Mouse (Mus musculus): ENCODE data around the gene Med23.

The Med23 gene

GRCm38 (mm10) chr10:24869760-24870290 lies at the start of gene Med23:
Gene Med23 (plus strand): TSS chr10:24869986.
- peak; percentile 97 to 99 for DNase-seq

GRCm38 (mm10) chr10:24821990-24822676 lies 47.7 kb upstream of the Med23 start:
- DNase-seq, result no peak

DNA sequence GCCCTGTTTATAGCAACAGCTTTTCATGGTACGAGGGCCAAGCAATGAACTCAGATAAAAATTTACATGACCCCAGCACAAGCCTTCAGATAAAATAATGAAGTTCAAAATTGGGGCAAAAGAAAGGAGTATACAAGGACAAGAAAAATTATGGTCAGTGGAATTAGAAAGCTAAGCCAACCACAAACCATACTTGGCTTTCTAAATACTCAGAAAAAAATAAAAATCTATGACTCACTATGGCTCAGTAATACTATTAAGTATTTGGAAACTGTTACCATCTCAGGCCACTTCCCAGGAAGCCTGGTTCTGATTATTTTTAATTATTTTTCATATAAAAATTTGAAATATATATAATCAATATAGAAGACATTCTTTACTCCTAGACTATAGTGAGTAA lies 46.9 kb upstream of the Med23 start:
- DNase-seq, result no peak

- DNase-seq, result no peak
Observed at GRCm38 (mm10) chr10:24823265-24823664, 46.5 kb upstream of the Med23 start.

GRCm38 (mm10) chr10:24823697-24824535 lies 45.9 kb upstream of the Med23 start:
- no peak for DNase-seq

GRCm38 (mm10) chr10:24824621-24825020 lies 45.2 kb upstream of the Med23 start:
- DNase-seq, result no peak

DNA sequence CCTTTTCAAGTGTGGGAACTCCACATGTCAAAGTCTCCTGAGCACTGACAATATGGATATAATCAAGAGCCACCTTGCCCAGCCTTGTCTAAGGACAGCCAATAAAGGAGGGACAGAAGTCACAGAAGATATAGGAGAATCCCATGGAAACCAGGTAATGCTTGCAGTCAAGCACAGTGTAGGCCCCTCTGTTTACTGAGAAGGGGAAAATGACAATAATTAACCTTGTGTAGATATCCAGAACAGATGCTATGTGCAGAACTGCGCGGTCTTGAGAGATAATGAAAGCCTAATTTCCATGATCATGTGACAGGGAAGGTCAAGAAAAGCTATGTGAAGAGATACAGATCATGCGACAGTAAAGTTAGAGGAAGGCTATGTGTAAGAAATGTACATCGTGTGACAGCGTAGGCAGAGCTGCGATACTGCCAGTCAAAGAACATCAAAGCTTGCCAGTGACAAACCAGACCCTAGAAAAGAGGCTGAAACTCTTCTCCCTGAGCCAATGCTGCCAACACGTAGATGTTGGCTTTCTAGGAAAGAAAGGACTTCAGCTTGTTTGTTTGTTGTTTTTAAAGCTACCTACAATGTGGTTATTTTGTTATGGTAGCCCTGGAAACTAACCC lies 44.2 kb upstream of the Med23 start:
- no peak for DNase-seq

GRCm38 (mm10) chr10:24826130-24826529 lies 43.7 kb upstream of the Med23 start:
- no peak for DNase-seq

GRCm38 (mm10) chr10:24828136-24828535 lies 41.6 kb upstream of the Med23 start:
- DNase-seq, result no peak

DNA sequence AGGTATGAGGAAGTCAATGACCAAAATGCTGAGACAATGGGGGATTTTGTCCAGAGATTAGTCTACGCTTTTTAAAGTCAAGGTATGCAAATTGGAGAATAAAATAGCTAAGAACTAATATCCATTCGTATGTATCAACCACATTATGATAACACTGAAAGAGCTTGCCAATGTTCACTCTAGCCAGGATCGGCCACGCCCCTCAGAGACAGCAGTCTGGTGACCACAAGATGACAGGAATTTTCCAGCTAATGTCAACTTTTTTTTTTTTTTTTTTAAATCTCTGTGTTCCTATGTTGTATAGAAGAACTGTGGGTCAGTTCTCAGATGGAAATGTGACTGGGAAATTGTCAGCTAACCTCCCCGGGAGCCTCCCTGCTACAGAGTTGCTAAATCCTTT lies 39.3 kb upstream of the Med23 start:
- no peak for DNase-seq

DNA sequence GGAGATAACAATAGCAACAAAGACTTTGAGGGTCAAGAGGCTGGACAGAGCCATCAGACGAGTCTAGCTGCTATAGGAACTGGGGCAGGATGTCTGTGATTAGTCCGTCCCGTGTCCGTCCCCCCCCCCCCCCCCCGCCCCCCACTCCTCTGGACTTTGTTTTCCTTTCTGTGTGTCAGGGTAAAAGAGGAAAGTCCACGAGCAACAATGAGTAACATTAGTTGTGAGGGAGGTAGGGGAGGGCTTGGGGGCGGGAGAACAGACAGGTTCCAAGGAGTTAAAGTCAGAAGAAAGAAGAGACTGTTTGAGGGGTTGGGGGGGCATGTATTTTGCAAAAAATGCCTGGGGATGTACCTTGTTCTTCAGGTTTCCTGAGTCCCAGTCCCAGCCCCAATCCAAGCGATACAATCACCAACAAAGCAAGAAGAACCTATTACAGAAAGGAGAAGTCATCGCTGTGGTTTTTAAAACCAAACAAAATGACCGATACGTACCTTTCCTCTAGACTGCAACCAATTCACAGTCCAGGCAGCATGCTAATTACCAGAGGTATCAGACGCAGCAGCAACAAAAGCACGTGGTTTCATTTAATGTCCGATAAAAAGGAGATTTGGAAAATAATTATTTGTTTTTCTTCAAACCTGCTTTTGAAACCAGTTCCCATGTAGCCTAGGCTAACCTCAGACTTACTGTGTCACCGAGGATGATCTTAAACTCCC lies 38.2 kb upstream of the Med23 start:
- DNase-seq, result peak in 1 of 2 experiments; percentile 42

- DNase-seq, result peak in 1 of 2 experiments; percentile 55
Observed at GRCm38 (mm10) chr10:24832306-24832705, 37.5 kb upstream of the Med23 start.

DNA sequence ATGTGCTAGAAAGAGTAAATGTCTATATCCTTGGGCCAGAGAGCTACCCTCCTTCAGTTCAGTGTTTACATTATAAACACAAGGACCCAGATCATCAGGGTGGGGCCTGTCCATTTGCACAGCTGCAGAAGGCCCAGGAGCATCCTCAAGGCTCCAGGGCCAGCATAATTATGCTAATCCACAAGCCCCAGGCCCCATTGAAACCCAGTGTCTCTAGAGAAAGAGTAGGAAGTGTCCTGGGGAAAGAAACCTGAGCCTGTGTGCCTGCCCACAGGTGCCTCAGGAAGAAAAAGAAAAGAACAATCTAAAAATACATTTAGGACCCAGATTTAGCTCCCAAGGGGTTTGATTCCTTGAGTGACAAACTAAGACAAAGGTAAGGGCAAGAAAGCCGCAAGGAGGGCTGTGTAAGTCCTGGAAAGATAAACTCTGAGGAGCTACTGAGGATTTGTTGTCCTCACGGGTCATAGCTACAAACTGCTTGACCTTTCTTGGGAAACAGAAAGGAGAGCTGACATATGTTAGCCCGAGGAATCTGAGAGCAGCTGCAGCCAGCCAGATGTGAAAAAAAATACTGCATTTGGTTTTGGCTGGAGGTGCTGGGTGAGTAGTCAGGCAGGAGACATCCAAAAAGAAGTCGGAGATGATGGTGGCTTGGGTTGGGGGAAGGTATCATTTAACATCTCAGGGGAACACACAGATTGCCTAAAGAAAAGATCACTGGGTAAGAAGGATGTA lies 35.0 kb upstream of the Med23 start:
- DNase-seq, result no peak

DNA sequence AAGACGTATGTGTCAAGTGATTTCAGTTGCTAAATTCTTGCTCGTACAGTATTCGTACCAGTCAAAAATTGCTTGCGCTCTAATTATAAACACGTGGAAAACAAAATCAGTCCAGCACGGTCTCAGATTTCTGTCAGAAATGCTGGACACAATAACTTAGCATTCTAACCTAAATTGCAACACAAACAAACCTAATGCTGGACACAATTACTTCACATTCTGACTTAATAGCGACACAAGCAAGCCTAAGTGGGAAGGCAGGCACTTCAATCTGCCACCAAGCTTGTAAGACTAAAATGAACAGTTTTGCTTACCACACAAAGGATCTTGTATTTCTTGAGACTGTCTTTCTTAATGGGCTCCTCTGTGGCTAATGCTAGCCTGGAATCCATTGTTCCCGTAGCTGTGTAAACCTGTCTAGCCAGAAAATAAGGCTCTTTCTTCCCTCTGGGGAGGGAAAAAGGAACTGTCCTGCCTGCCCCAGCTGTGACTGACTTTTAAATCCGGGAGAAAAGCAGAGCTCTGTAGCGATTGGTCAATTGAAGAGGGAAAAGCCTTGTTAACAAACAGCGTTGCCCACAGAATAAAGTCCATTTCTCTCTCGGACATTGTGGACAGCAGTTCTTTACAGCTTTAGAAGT lies 34.0 kb upstream of the Med23 start:
- peak; percentile 42 to 63 for DNase-seq

DNA sequence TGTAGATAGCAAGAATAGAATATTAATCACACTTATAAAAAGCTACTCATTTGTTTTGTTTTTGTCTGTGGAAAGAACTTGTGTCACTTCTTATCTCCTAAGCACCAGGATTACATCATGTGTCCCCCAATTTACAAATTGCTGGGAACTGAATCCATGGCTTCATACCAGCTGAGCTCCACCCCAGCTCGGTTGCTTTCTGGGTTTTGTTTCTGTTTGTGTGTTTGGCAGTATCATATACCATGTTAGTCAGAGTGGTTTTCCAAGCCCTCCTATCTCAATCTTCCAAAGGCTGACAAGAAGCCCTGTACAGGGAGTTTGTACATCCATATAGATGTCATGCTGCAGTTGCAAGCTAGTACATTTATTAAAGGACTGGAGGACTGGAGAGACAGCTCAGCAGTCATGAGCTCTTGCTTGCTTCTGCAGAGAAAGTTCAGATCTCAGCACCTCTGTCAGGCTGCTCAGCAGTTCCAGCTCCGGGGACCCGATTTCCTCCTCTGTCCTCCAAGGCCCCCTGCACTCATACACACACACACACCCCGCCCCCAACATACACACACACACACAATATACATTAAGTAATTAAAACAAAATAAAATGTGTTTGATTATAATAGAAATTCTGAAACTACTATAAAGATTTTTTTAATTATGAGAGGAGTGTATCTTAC lies 33.3 kb upstream of the Med23 start:
- DNase-seq, result no peak

DNA sequence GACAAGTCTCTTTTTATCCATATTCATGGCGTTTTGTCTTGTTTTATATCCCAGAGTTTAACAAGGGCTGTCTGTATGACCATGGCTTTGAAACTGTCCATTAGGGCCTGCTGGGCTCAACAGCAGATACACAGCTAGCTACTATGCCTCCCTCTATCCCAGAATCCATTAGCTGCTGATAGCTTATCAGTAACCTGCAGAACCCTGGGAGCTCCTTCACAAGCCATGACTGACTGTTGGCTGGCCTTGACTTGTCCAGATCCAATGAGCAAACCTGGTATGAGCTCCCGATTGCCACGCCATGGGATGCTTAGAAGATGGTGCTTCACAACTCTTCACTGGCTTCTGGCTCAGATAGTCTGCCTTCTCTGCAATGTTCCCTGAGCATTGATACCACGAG lies 29.0 kb upstream of the Med23 start:
- DNase-seq, result no peak

DNA sequence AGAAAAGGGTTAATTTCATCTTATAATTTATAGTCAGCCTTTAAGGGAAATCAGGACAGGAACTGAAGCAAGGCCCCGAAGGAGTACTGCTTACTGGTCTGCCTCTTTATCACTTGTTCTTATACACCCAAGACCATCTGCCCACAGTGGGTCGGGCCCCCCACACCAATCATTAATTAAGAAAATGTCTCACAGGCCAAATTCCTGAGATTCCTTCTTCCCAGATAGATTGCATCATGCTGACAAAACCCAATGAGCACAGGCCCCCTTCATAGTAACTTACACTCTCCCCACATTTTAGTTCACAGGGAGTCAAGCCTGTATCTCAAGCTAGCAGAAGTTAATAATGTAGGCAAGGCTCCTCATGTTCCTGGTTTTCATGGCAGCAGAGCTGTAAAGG lies 27.8 kb upstream of the Med23 start:
- peak in 1 of 2 experiments; percentile 50 for DNase-seq

- peak in 1 of 2 experiments; percentile 19 for DNase-seq
Observed at GRCm38 (mm10) chr10:24842676-24843075, 27.1 kb upstream of the Med23 start, which contains the start of gene Enpp3. Gene Enpp3 (minus strand): TSS chr10:24842823.

- no peak for DNase-seq
Observed at GRCm38 (mm10) chr10:24863146-24863545, 6.6 kb upstream of the Med23 start.

DNA sequence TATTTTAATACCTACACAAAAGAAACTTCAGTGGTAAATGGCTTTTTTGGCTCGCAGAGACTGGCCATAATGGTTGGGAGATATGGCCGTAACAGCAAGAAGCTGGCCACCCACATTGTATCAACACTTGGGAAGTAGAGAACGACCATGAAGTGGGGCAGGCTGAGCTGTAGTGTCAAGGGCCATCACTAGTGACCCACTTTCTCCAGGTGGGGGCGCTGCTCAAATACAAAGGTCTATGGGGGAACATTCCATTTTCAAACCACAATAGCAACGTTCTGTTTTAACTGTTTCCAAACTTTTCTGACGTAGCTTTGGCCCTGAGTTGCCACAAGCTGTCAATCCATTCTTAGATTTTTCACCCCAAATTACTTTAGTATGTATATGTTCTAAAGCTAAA lies 5.4 kb upstream of the Med23 start:
- DNase-seq, result peak in 1 of 2 experiments; percentile 19

GRCm38 (mm10) chr10:24873624-24874023 lies 3.8 kb downstream of the Med23 start:
- DNase-seq, result peak in 1 of 2 experiments; percentile 21
